Mouse (Mus musculus): ENCODE measurements around the gene Pgk1.

The Pgk1 gene

GRCm38 (mm10) chrX:106219171-106220032 is 32.5 kb downstream of the Pgk1 start:
- no peak for DNase-seq (ENCODE audit: low read depth)

GRCm38 (mm10) chrX:106221058-106221457 is 34.2 kb downstream of the Pgk1 start, which contains the start of gene Taf9b:
TSS of gene Taf9b (minus strand) at chrX:106221158.
- no peak for DNase-seq (ENCODE audit: low read depth)

All from fibroblast of lung, adult 2 months (primary cell).